In the genomic region with DNA sequence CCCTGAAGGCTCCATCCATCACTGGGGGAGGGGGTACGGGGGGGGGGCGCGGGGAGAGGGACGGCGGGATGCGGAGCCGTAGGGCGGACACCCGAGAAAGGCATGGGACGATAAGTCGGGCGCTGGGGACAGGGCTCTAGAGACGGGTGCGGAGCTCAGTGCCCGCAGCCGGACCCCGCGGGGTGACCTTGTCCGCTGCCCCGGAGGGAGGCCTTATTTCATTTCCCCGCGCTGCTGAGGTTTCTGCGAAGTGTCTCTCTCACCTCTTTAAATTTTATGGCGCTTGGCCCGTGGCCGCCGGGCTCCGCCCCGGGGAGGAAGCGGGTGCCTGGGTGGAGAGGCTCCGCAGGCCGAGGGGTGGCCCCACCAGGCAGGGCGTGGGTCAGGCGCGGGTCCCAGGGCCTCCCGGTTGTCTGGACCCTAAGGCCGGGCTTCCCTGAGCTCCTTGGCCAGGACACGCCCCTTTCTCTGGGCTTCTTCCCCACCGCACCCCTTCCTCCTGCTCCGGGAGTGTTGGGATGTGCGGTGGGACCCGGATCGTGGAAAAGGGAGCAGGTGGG, we compare ENCODE assay signal across 9 mouse cellular contexts.
DNase-seq lines count a peak whose midpoint lies in the region; ATAC-seq and TF ChIP-seq lines count a peak whose summit lies in the region.
"Had no signal": no experiment of that assay in that cellular context is flagged by ENCODE, and none has a peak within 500 bp of the region (broad histone marks: within the 10 kb centered on the region; RNA-seq: fewer than 3 reads in every experiment).

No protein-coding gene starts in this region.

- TF ChIP-seq CTCF in gastrocnemius, adult 2 months (IDR thresholded peaks at IDR 0.05): no peak

- no peak overlapping the region for H3K27ac ChIP-seq in gastrocnemius, adult 2 months
- peak overlapping the region; percentile 92 for H3K27ac ChIP-seq in forebrain, embryonic 16.5 days (ENCODE audit: low read length)

- H3K36me3 ChIP-seq in forebrain, embryonic 16.5 days (ENCODE audit: control insufficient read depth, insufficient read depth): no peaks in the 10 kb centered on the region

- peak overlapping the region; percentile 89 for H3K4me2 ChIP-seq in forebrain, embryonic 16.5 days (ENCODE audit: low read length)

- under 1% methylated on average over 33 of the region's 43 CpGs for WGBS in forebrain, embryonic 16.5 days

- peak; percentile 51 for DNase-seq in gastrocnemius, adult 2 months
- DNase-seq in gastrocnemius, postnatal 14 days: no peak
- peak; percentile 31 for DNase-seq in ZHBTc4 (ENCODE audit: low read depth, low spot score)
- peak; percentile 33 for DNase-seq in kidney, postnatal 14 days
- peak; percentile 13 for DNase-seq in naive thymus-derived CD4-positive, alpha-beta T cell, adult 2 months (ENCODE audit: low read depth)
- no peak for DNase-seq in spleen, postnatal 4 days (ENCODE audit: low spot score in 2 of 2)
- no peak for DNase-seq in adrenal gland, postnatal 14 days

- no peak for ATAC-seq in forebrain, embryonic 16.5 days

- no peaks in the 10 kb centered on the region for H3K9me3 ChIP-seq in forebrain, embryonic 16.5 days (ENCODE audit: control insufficient read depth, low read length)

- peak overlapping the region; percentile 68 for H3K4me3 ChIP-seq in gastrocnemius, adult 2 months
- H3K4me3 ChIP-seq in forebrain, embryonic 16.5 days (replicated peaks; ENCODE audit: low read length): peak overlapping the region; percentile 58
- H3K4me3 ChIP-seq: erythroblast, embryonic 14.5 days had no signal

- intact Hi-C loops in gastrocnemius, adult 2 months (cut with DNase I): no loop called here
- intact Hi-C loops in gastrocnemius, postnatal 14 days (cut with DNase I; ENCODE audit: low total_unique reads): no loop called here

- peak overlapping the region; percentile 75 for H3K9ac ChIP-seq in forebrain, embryonic 16.5 days (replicated peaks; ENCODE audit: low read depth, low read length)

- H3K4me1 ChIP-seq in forebrain, embryonic 16.5 days (replicated peaks; ENCODE audit: control insufficient read depth, insufficient read depth, low read length): peaks cover 37% of the 10 kb centered on the region

- peaks cover 16% of the 10 kb centered on the region; the same call in 1 of the 2 replicates for H3K27me3 ChIP-seq in forebrain, embryonic 16.5 days (replicated peaks; ENCODE audit: control insufficient read depth, insufficient read depth, low read length)

Comparison
In these comparisons a context has a peak if more than half of its experiments do, and no peak if none do; other contexts are left out.
1. DNase-seq: peak in gastrocnemius, adult 2 months (single experiment), ZHBTc4 (single experiment), kidney, postnatal 14 days (single experiment) and naive thymus-derived CD4-positive, alpha-beta T cell, adult 2 months (single experiment); none in gastrocnemius, postnatal 14 days (single experiment), spleen, postnatal 4 days (0 of 2) and adrenal gland, postnatal 14 days (single experiment).